Mouse (Mus musculus) liver, adult 2 months (tissue): ENCODE results near the gene Abcc6.

Experiments
- CTCF ChIP-seq: fragments of 200-500 bp; IDR thresholded peaks from 2 replicates; pipeline ENCODE4 v1.5.1; 2011; ENCODE audit warnings: low read depth, low read length, control low read depth
- POLR2A ChIP-seq: fragments of 200-500 bp; IDR thresholded peaks from 2 replicates; pipeline ENCODE4 v1.6.1; 2011; ENCODE audit warnings: low read length, control low read depth; ENCODE audit not compliant: insufficient read depth; ENCODE audit errors: extremely low read depth

GRCm38 (mm10) chr7:46012121-46012520, 18.0 kb downstream of the Abcc6 start:
- TF ChIP-seq CTCF = no peak
- no peak for TF ChIP-seq POLR2A
